Mouse (Mus musculus): ENCODE results near the gene Slc1a7.

- no peak for TF ChIP-seq CTCF (IDR thresholded peaks at IDR 0.05; ENCODE audit: low read depth)
- no peak for TF ChIP-seq EP300 (optimal IDR thresholded peaks at IDR 0.05)
Observed at GRCm38 (mm10) chr4:107979530-107979929, 11.4 kb downstream of the Slc1a7 start.
